Mouse (Mus musculus): ENCODE results near the gene Rprm. TPM values are rescaled to one million over a fixed set of nuclear protein-coding genes. Genes with fewer than 3 reads are reported as not detected.

Gene Rprm
- 86.6 and 87.7 TPM in 2 replicates for polyA plus RNA-seq (2015; fragmentation: Nextera tagmentation; extraction: Ambion mirVana)

GRCm38 (mm10) chr2:54085430-54086087 lies at the start of gene Rprm:
Gene Rprm, minus strand, starts transcription at chr2:54085552.
- Histone ChIP-seq H3K4me2 (replicated peaks; ENCODE audit: low read depth, low read length) (peak within 1 kb of the TSS; percentile 62), H3K36me3 (ENCODE audit: insufficient read depth, low read length) (no peaks in the 10 kb centered on the region), H3K4me1 (ENCODE audit: insufficient read depth, low read length) (peaks cover 12% of the 10 kb centered on the region; the same call in 1 of the 2 replicates), H3K4me3 (ENCODE audit: low read length) (peak within 1 kb of the TSS; percentile 46), H3K9ac (replicated peaks; ENCODE audit: low read length) (peak within 1 kb of the TSS; percentile 47), H3K27me3 (ENCODE audit: insufficient read depth, low read length) (peaks cover 24% of the 10 kb centered on the region), H3K27ac (ENCODE audit: low read length) (peak within 1 kb of the TSS; percentile 26), H3K9me3 (ENCODE audit: low read length) (no peaks in the 10 kb centered on the region)
- 5% methylated on average over 26 of the region's 27 CpGs for WGBS
- peak; percentile 97 for ATAC-seq (ENCODE audit: low FRiP score, low TSS enrichment)

GRCm38 (mm10) chr2:54119305-54119704 lies 34.0 kb upstream of the Rprm start:
- H3K4me1 ChIP-seq (ENCODE audit: insufficient read depth, low read length): no peaks in the 10 kb centered on the region
- no peaks in the 10 kb centered on the region for H3K27me3 ChIP-seq (ENCODE audit: insufficient read depth, low read length)
- 71% methylated on average over 6 of the region's 6 CpGs for WGBS
- no peak overlapping the region for H3K9ac ChIP-seq (replicated peaks; ENCODE audit: low read length)
- no peaks in the 10 kb centered on the region for H3K36me3 ChIP-seq (ENCODE audit: insufficient read depth, low read length)
- ATAC-seq (ENCODE audit: low FRiP score, low TSS enrichment): no peak
- H3K9me3 ChIP-seq (ENCODE audit: low read length): no peaks in the 10 kb centered on the region
- no peak overlapping the region for H3K4me2 ChIP-seq (replicated peaks; ENCODE audit: low read depth, low read length)
- no peak overlapping the region for H3K4me3 ChIP-seq (ENCODE audit: low read length)
- H3K27ac ChIP-seq (ENCODE audit: low read length): no peak overlapping the region

DNA sequence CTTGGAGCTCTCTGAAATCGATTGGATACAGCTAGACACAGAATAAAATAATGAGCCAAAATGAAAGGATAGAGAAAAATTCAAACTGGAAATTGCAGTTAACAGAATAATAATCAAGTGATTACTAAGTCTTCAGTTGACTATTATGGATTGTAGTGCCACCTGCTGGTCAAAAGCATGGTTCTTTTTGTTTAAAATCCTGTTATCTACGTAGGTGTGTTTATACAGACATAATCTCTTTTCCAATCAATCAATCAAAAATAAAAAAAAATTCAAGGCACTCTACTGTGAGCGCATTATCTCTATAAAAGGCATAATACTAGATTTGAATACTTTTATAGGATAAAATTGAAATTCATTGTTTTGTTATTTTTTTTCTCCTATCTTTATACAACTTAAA lies 33.5 kb upstream of the Rprm start:
- H3K27me3 ChIP-seq (ENCODE audit: insufficient read depth, low read length): no peaks in the 10 kb centered on the region
- H3K4me2 ChIP-seq (replicated peaks; ENCODE audit: low read depth, low read length): no peak overlapping the region
- H3K27ac ChIP-seq (ENCODE audit: low read length): no peak overlapping the region
- no peak overlapping the region for H3K4me3 ChIP-seq (ENCODE audit: low read length)
- no peaks in the 10 kb centered on the region for H3K9me3 ChIP-seq (ENCODE audit: low read length)
- H3K4me1 ChIP-seq (ENCODE audit: insufficient read depth, low read length): no peaks in the 10 kb centered on the region
- 26% methylated on average over 3 of the region's 3 CpGs for WGBS
- no peak for ATAC-seq (ENCODE audit: low FRiP score, low TSS enrichment)
- H3K9ac ChIP-seq (replicated peaks; ENCODE audit: low read length): no peak overlapping the region
- H3K36me3 ChIP-seq (ENCODE audit: insufficient read depth, low read length): no peaks in the 10 kb centered on the region

DNA sequence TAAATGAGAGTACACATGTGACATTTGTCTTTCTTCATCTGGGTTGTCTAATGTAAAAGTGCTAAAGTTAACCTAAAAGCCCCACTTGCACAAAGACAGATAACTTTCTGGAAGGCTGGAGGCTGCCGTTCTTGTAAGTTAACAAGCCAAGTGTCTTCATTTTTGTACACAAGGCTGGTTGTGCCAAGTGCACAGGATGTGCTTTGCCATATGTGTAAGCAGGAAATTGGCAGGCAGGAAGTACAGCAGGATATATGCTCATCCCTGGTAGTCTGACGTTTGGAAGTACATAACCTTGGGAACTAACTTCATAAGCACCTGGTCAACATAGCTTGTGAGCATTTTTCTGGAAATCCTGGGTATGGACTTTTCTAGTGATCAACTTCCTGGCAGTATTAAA lies 25.9 kb upstream of the Rprm start:
- no peak overlapping the region for H3K27ac ChIP-seq (ENCODE audit: low read length)
- 70% methylated on average over 2 of the region's 2 CpGs for WGBS
- no peaks in the 10 kb centered on the region for H3K27me3 ChIP-seq (ENCODE audit: insufficient read depth, low read length)
- H3K4me2 ChIP-seq (replicated peaks; ENCODE audit: low read depth, low read length): no peak overlapping the region
- no peak overlapping the region for H3K4me3 ChIP-seq (ENCODE audit: low read length)
- H3K4me1 ChIP-seq (ENCODE audit: insufficient read depth, low read length): no peaks in the 10 kb centered on the region
- no peak for ATAC-seq (ENCODE audit: low FRiP score, low TSS enrichment)
- no peaks in the 10 kb centered on the region for H3K9me3 ChIP-seq (ENCODE audit: low read length)
- no peak overlapping the region for H3K9ac ChIP-seq (replicated peaks; ENCODE audit: low read length)
- H3K36me3 ChIP-seq (ENCODE audit: insufficient read depth, low read length): no peaks in the 10 kb centered on the region

GRCm38 (mm10) chr2:54106232-54106726 lies 20.9 kb upstream of the Rprm start:
- H3K9me3 ChIP-seq (ENCODE audit: low read length): no peaks in the 10 kb centered on the region
- H3K4me2 ChIP-seq (replicated peaks; ENCODE audit: low read depth, low read length): no peak overlapping the region
- H3K27me3 ChIP-seq (ENCODE audit: insufficient read depth, low read length): no peaks in the 10 kb centered on the region
- no peaks in the 10 kb centered on the region for H3K36me3 ChIP-seq (ENCODE audit: insufficient read depth, low read length)
- H3K27ac ChIP-seq (ENCODE audit: low read length): no peak overlapping the region
- no peaks in the 10 kb centered on the region for H3K4me1 ChIP-seq (ENCODE audit: insufficient read depth, low read length)
- WGBS: 71% methylated on average over 1 of the region's 1 CpGs
- H3K4me3 ChIP-seq (ENCODE audit: low read length): no peak overlapping the region
- no peak overlapping the region for H3K9ac ChIP-seq (replicated peaks; ENCODE audit: low read length)
- no peak for ATAC-seq (ENCODE audit: low FRiP score, low TSS enrichment)

DNA sequence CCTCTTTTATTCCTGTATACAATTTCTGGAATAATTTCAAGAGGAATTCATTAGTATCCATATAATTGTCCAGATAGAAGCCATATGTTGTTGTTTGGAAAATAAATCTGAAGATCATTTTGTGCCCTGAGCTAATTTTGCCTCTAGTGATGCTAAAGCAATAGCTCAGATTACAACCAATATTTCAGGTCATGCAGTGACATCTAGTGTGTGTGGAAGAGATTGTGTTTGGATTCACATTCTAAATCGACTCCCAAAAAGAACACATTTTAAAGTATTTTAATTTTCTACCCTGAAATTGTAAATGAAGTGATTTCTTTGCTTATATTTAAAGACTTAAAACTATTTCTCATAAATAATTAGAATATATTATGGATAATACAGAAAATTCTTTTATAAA lies 14.6 kb upstream of the Rprm start:
- no peaks in the 10 kb centered on the region for H3K27me3 ChIP-seq (ENCODE audit: insufficient read depth, low read length)
- no peak overlapping the region for H3K9ac ChIP-seq (replicated peaks; ENCODE audit: low read length)
- no peak for ATAC-seq (ENCODE audit: low FRiP score, low TSS enrichment)
- no peak overlapping the region for H3K27ac ChIP-seq (ENCODE audit: low read length)
- H3K9me3 ChIP-seq (ENCODE audit: low read length): no peaks in the 10 kb centered on the region
- H3K4me2 ChIP-seq (replicated peaks; ENCODE audit: low read depth, low read length): no peak overlapping the region
- H3K4me3 ChIP-seq (ENCODE audit: low read length): no peak overlapping the region
- H3K4me1 ChIP-seq (ENCODE audit: insufficient read depth, low read length): no peaks in the 10 kb centered on the region
- 54% methylated on average over 1 of the region's 1 CpGs for WGBS
- H3K36me3 ChIP-seq (ENCODE audit: insufficient read depth, low read length): no peaks in the 10 kb centered on the region

- ATAC-seq (ENCODE audit: low FRiP score, low TSS enrichment): no peak
- no peak overlapping the region for H3K4me2 ChIP-seq (replicated peaks; ENCODE audit: low read depth, low read length)
- 91% methylated on average over 3 of the region's 3 CpGs for WGBS
Observed at GRCm38 (mm10) chr2:54092616-54093015, 7.3 kb upstream of the Rprm start.

GRCm38 (mm10) chr2:54086254-54086653 lies 902 bp upstream of the Rprm start:
- no peaks in the 10 kb centered on the region for H3K9me3 ChIP-seq (ENCODE audit: low read length)
- H3K4me1 ChIP-seq (ENCODE audit: insufficient read depth, low read length): peaks cover 12% of the 10 kb centered on the region; the same call in 1 of the 2 replicates
- no peak overlapping the region for H3K9ac ChIP-seq (replicated peaks; ENCODE audit: low read length)
- no peak for ATAC-seq (ENCODE audit: low FRiP score, low TSS enrichment)
- H3K4me2 ChIP-seq (replicated peaks; ENCODE audit: low read depth, low read length): peak overlapping the region; percentile 23; the same call in 1 of the 2 replicates
- H3K4me3 ChIP-seq (ENCODE audit: low read length): no peak overlapping the region
- no peaks in the 10 kb centered on the region for H3K36me3 ChIP-seq (ENCODE audit: insufficient read depth, low read length)
- no peak overlapping the region for H3K27ac ChIP-seq (ENCODE audit: low read length)
- peaks cover 21% of the 10 kb centered on the region for H3K27me3 ChIP-seq (ENCODE audit: insufficient read depth, low read length)
- 56% methylated on average over 4 of the region's 4 CpGs for WGBS

More at GRCm38 (mm10) chr2:54092616-54093015, 7.3 kb upstream of the Rprm start:
- no peak overlapping the region for H3K27ac ChIP-seq (ENCODE audit: low read length)
- H3K36me3 ChIP-seq (ENCODE audit: insufficient read depth, low read length): no peaks in the 10 kb centered on the region
- no peak overlapping the region for H3K9ac ChIP-seq (replicated peaks; ENCODE audit: low read length)
- H3K27me3 ChIP-seq (ENCODE audit: insufficient read depth, low read length): no peaks in the 10 kb centered on the region
- H3K9me3 ChIP-seq (ENCODE audit: low read length): no peaks in the 10 kb centered on the region
- no peaks in the 10 kb centered on the region for H3K4me1 ChIP-seq (ENCODE audit: insufficient read depth, low read length)
- H3K4me3 ChIP-seq (ENCODE audit: low read length): no peak overlapping the region

DNA sequence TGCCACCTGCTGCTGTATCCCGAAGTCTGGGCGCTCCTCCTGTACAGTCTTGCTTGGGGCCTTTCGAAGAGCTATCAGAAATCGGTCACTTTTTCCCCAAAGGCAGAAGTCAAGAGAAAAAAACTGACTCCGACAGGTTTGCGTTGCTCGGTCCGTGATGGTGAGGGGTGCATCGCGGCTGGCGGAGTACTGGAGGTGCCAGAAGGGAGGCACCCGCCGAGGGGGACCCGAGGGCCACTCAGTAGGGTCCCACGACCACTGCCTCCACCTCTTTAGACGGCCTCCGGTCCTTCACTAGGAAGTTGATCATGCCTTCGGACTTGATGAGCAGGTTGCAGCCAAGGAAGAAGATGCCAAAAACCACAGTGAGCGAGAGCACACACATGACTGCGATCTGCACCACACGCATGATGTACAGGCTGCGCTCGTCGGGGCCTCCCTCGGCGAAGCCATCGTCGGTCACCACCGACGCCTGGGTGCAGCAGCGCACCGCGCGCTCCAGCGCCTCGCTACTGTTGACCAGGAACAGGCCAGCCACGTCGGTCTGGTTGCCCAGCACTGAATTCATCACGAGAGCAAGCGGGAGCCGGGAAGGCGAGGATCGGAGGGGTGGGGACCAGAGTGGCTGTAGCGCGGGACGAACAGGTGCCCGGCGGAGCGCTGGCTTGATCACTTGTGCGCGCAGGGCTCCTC lies 469 bp downstream of the Rprm start:
- peak; percentile 73 for ATAC-seq (ENCODE audit: low FRiP score, low TSS enrichment)
- WGBS: 1% methylated on average over 51 of the region's 51 CpGs
- Histone ChIP-seq H3K4me1 (ENCODE audit: insufficient read depth, low read length) (peaks cover 12% of the 10 kb centered on the region; the same call in 1 of the 2 replicates), H3K27ac (ENCODE audit: low read length) (peak overlapping the region; percentile 26), H3K4me2 (replicated peaks; ENCODE audit: low read depth, low read length) (peak overlapping the region; percentile 62), H3K4me3 (ENCODE audit: low read length) (peak overlapping the region; percentile 46), H3K9me3 (ENCODE audit: low read length) (no peaks in the 10 kb centered on the region), H3K9ac (replicated peaks; ENCODE audit: low read length) (peak overlapping the region; percentile 47), H3K27me3 (ENCODE audit: insufficient read depth, low read length) (peaks cover 24% of the 10 kb centered on the region), H3K36me3 (ENCODE audit: insufficient read depth, low read length) (no peaks in the 10 kb centered on the region)

All from kidney, embryonic 16.5 days (tissue).